Mouse (Mus musculus): ENCODE results near the gene Scamp3. TPM values are rescaled to one million over a fixed set of nuclear protein-coding genes. Genes with fewer than 3 reads are reported as not detected.
"Not testable (repeated sequence)": the region's sequence is repeated elsewhere in the genome, so short reads cannot be mapped to it uniquely, and the experiment has no call there.

Scamp3 gene
- polyA plus RNA-seq, 1 experiment from 2014 or later = 135 TPM

DNA sequence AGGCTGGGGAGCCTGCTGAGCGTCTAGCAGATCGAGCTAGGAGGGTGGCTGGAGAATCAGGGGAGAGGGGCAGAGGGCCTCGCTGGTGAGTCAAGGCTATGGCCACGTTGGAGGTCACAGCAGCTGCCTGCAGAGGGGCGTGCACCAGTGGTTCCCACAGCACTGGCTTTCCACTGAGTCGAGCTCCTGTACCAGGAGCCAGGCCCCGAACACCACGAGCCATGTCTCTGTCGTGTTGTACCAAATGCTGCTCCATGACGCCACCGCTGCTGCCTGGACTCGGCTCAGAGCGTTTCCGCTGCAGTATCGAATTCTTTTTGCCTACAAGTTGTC lies 29.3 kb upstream of the Scamp3 start:
- peak overlapping the region; percentile 34; the same call in 1 of the 2 replicates for H3K4me2 ChIP-seq
- H3K9me3 ChIP-seq = no peaks in the 10 kb centered on the region
- H3K9ac ChIP-seq = no peak overlapping the region
- no peak for ATAC-seq (ENCODE audit: low read depth)
- H3K4me1 ChIP-seq (replicated peaks) = peaks cover 11% of the 10 kb centered on the region; the same call in 1 of the 2 replicates
- no peak overlapping the region for H3K27ac ChIP-seq (replicated peaks)
- WGBS = 18% methylated on average over 15 of the region's 15 CpGs
- H3K4me3 ChIP-seq = no peak overlapping the region
- peaks cover 30% of the 10 kb centered on the region; the same call in 1 of the 2 replicates for H3K36me3 ChIP-seq
- peaks cover 24% of the 10 kb centered on the region for H3K27me3 ChIP-seq

DNA sequence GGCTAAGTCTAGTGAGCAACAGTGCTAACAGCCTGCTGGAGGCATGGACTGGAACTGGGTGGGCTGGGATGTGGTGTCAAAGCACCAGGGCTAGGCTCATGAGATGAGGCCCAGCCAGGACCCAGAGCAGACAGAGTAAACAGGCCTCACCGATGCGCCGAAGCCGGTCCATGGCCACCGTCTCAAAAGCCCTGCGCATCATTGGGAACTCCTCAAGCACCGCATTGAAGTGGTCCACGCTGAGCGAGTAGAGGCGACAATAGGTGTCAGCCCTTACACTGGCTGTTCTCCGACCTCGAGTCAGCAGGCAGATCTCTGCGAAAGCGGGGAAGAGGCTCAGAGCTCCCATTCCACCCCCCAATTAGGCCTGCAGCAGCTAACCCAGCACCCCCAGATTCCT lies 28.7 kb upstream of the Scamp3 start:
- peaks cover 11% of the 10 kb centered on the region; the same call in 1 of the 2 replicates for H3K4me1 ChIP-seq (replicated peaks)
- 70% methylated on average over 14 of the region's 14 CpGs for WGBS

DNA sequence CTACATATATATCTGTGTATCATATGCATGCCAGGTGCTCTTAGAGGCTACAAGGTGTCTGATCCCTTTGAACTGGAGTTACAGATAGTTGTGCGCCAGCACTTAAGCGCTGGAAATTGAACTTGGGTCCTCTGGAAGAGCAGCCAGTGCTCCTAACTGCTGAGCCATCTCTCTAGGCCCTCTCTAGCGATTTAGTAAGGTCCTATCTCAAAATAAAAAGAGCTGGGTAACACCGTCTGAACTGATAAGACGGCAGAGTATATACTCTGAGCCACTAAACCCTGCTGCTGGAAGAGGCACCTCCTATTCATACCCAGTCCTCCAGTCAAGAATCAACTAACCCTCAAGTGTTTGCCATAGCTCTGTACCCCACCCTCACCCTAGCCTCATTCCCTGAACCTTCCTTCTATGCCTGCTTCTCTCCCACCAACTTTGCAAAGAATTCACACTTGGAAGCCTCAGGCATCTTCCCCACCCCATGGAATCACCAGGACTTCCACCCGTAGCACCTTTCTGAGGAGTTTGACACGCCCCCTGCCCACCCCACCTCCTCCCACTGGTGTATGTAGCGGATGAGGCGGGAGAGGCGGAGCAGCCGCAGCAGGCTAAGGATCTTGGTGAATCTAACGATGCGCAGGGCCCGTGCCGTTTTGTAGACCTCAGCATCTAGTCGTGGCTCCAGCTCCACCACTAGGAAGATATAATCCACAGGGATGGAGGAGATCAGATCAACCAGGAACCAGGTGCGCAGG lies 25.0 kb upstream of the Scamp3 start:
- no peak for ATAC-seq (ENCODE audit: low read depth)

More for the DNA sequence above, 28.7 kb upstream of the Scamp3 start:
- no peaks in the 10 kb centered on the region for H3K9me3 ChIP-seq
- H3K9ac ChIP-seq = no peak overlapping the region
- ATAC-seq (ENCODE audit: low read depth) = no peak
- no peak overlapping the region for H3K27ac ChIP-seq (replicated peaks)
- H3K4me2 ChIP-seq = no peak overlapping the region
- peaks cover 24% of the 10 kb centered on the region for H3K27me3 ChIP-seq
- H3K36me3 ChIP-seq = peaks cover 30% of the 10 kb centered on the region; the same call in 1 of the 2 replicates
- H3K4me3 ChIP-seq = no peak overlapping the region

DNA sequence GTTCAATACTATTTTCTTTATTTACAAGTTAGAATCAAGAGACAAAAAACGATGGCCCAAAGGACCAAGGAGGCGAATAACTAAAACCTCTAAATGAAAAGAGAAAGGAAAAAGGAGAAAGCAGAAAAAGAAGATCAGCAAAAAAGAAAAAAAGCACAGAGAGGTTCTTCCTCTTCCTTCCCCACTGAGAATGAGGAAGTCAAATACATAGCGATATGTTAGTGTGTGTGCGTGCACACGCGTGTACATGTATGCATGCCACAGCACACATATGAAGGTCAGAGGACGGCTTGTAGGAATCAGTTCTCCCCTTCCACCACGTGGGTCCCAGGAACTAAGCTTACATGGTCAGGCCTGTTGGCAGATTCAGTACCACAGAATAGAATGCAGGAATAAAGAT lies 20.3 kb upstream of the Scamp3 start:
- no peak overlapping the region for H3K4me2 ChIP-seq
- no peak overlapping the region for H3K9ac ChIP-seq
- peaks cover 29% of the 10 kb centered on the region for H3K4me1 ChIP-seq (replicated peaks)
- H3K36me3 ChIP-seq = peaks cover 8% of the 10 kb centered on the region; the same call in 1 of the 2 replicates
- no peak for ATAC-seq (ENCODE audit: low read depth)
- 88% methylated on average over 8 of the region's 8 CpGs for WGBS
- H3K27ac ChIP-seq (replicated peaks) = no peak overlapping the region
- no peaks in the 10 kb centered on the region for H3K9me3 ChIP-seq
- H3K4me3 ChIP-seq = no peak overlapping the region
- H3K27me3 ChIP-seq = no peaks in the 10 kb centered on the region

More for the DNA sequence above, 25.0 kb upstream of the Scamp3 start:
- H3K27ac ChIP-seq (replicated peaks) = no peak overlapping the region
- WGBS = 60% methylated on average over 17 of the region's 17 CpGs
- no peak overlapping the region for H3K9ac ChIP-seq
- no peak overlapping the region for H3K4me2 ChIP-seq
- H3K36me3 ChIP-seq = peaks cover 30% of the 10 kb centered on the region; the same call in 1 of the 2 replicates
- no peak overlapping the region for H3K4me3 ChIP-seq
- peaks cover 4% of the 10 kb centered on the region; the same call in 1 of the 2 replicates for H3K4me1 ChIP-seq (replicated peaks)
- H3K27me3 ChIP-seq = peaks cover 24% of the 10 kb centered on the region
- H3K9me3 ChIP-seq = no peaks in the 10 kb centered on the region

DNA sequence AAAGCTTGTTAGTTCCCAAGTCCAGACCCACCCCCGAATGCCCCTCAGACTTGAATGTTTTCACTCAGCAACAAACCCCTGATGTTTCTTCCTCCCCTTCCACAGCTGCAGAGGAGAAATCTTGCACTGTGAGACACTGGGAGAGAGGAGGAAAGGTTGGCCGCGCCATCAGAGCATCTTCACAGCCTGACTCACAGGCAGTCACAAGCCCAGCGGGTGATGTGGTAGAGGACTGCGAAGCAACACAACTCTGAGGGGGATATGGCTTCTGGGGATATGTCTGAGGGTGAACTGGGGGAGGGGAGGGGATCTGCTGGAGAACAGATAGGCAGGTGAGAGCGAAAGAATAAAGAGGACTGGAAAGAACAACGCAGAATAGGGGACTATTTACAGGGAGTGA lies 18.6 kb upstream of the Scamp3 start:
- Histone ChIP-seq H3K27me3 (no peaks in the 10 kb centered on the region), H3K4me1 (replicated peaks) (peaks cover 29% of the 10 kb centered on the region), H3K4me2 (peak overlapping the region; percentile 93), H3K4me3 (peak overlapping the region; percentile 84), H3K9ac (peak overlapping the region; percentile 84), H3K27ac (replicated peaks) (peak overlapping the region; percentile 29; the same call in 1 of the 2 replicates), H3K9me3 (no peaks in the 10 kb centered on the region), H3K36me3 (no peaks in the 10 kb centered on the region)
- no peak for ATAC-seq (ENCODE audit: low read depth)
- 21% methylated on average over 7 of the region's 7 CpGs for WGBS

DNA sequence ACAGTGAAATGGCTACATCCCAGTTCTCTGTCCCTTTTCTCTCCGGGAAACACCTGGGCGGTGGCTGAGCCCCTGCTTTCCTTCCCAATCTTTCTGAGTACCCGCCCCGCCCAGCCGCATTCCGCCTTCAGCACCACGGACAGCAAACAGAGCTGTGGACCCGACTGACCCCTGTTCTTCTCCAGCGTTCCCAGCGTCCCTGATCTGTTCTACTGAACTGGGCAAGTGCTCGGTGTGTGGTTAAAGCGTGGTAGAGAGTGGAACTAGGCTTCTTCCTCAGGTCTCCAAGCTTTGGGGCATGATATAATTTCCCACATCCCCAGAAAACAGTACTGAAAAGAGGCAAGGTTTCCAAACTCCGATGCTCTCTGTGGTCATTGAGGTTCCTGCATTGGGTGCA lies 18.1 kb upstream of the Scamp3 start:
- Histone ChIP-seq H3K27ac (replicated peaks) (0 out of 2 replicates have a peak overlapping the region, but pooled peaks have one; percentile 29), H3K9me3 (no peaks in the 10 kb centered on the region), H3K4me2 (peak overlapping the region; percentile 93), H3K9ac (peak overlapping the region; percentile 84), H3K4me3 (peak overlapping the region; percentile 84), H3K27me3 (no peaks in the 10 kb centered on the region), H3K4me1 (replicated peaks) (peaks cover 35% of the 10 kb centered on the region), H3K36me3 (no peaks in the 10 kb centered on the region)
- 2% methylated on average over 13 of the region's 13 CpGs for WGBS
- ATAC-seq (ENCODE audit: low read depth) = no peak

DNA sequence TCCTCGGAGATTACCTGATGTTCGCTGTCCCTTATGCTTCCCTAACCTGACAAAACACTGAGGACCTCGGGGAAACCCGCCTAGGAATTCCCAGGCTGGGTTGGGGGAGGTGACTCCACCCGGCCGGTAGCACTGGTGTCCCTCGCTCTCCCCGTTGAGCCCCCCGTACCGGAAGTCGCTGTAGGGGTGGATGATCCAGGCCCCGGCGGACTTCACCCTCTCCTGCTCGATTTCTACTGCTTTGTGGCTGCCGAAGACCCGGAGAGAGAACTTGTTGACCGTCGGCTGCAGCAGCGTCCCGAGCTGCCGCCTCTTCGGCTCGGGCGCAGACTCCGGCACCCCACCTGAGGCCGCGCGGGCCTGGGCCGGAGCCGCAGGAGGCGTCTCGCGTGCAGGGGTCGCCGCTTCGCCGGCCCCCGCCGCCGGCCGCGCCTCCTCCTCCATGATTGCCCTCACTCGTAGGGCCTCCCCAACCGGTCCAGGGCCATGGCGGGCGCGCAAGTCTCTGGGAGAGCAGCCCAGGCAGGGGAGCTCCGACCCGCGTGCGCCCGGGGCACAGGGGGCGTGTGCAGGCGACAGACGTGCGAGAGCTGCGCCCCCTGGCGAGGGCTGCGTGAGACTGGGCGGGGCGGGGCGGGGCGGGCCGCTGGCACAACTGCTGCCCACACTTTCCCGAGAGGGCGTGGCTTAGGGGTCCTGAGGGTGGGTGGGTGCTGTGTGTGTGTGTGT lies 17.5 kb upstream of the Scamp3 start, which contains the start of gene Hcn3:
Gene Hcn3, minus strand, starts transcription at position 581 of the 729 bp plus-strand sequence.
- H3K27me3 ChIP-seq = no peaks in the 10 kb centered on the region
- H3K9me3 ChIP-seq = no peaks in the 10 kb centered on the region
- H3K27ac ChIP-seq (replicated peaks) = peak within 1 kb of the TSS; percentile 67; the same call in 1 of the 2 replicates
- H3K9ac ChIP-seq = peak within 1 kb of the TSS; percentile 84
- ATAC-seq (ENCODE audit: low read depth) = peak; percentile 88
- under 1% methylated on average over 64 of the region's 66 CpGs for WGBS
- peak within 1 kb of the TSS; percentile 93 for H3K4me2 ChIP-seq
- peaks cover 35% of the 10 kb centered on the region for H3K4me1 ChIP-seq (replicated peaks)
- H3K4me3 ChIP-seq = peak within 1 kb of the TSS; percentile 84
- H3K36me3 ChIP-seq = no peaks in the 10 kb centered on the region

DNA sequence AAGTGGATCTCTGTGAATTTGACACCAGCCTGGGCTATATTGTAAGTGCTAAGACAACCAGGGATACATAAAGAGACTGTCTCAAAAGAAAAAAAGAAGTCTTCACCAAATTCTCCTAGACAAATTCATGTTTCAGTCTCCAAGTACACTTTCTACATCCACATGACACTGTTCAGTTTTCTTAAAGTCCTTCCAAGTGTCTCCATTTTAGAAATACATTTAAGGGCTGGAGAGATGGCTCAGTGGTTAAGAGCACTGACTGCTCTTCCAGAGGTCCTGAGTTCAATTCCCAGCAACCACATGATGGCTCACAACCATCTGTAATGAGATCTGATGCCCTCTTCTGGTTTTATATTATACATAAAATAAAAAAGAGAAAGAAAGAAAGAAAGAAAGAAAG lies 16.1 kb upstream of the Scamp3 start:
- not testable (repeated sequence) for H3K27me3 ChIP-seq; H3K9ac ChIP-seq; H3K36me3 ChIP-seq; H3K4me2 ChIP-seq; H3K9me3 ChIP-seq; ATAC-seq (ENCODE audit: low read depth); H3K4me3 ChIP-seq; H3K27ac ChIP-seq (replicated peaks)
- peaks cover 46% of the 10 kb centered on the region for H3K4me1 ChIP-seq (replicated peaks)

DNA sequence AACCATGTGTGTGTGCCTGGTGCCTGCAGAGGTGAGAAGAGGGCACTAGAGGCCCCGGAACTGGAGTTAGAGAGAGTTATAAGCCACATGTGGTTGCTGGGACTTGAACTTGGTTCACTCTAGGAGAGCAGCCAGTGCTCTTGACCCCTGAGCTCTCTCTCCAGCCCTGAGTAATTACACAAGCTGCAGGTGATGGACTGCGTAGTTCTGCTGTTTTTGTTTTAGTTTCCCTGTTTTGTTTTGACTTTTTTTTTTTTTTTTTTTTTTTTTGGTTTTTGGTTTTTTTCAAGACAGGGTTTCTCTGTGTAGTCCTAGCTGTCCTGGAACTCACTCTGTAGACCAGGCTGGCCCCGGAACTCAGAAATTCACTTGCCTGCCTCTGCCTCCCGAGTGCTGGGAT lies 15.5 kb upstream of the Scamp3 start:
- Histone ChIP-seq H3K27me3 (no peaks in the 10 kb centered on the region), H3K9ac (no peak overlapping the region), H3K36me3 (peaks cover 3% of the 10 kb centered on the region), H3K4me2 (no peak overlapping the region), H3K27ac (replicated peaks) (no peak overlapping the region), H3K9me3 (no peaks in the 10 kb centered on the region), H3K4me1 (replicated peaks) (peaks cover 52% of the 10 kb centered on the region), H3K4me3 (no peak overlapping the region)
- WGBS = 86% methylated on average over 4 of the region's 4 CpGs
- no peak for ATAC-seq (ENCODE audit: low read depth)

DNA sequence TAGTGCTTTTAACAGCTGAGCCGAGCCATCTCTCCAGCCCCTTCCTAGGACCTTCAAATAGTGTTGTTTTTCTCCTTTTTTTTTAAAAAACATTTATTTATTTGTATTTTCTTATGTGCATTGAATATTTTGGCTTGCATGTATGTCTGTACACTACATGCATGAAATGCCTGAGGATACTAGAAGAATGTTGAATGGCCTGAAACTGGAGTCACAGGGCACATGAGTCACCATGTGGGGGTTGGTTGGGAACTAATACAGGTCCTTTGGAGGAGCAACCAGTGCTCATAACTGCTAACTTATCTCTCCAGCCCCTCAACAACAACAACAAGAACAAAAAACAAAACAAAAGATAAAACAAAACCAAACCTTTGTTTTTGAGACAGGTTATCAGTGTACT lies 14.2 kb upstream of the Scamp3 start:
- no peak overlapping the region for H3K4me3 ChIP-seq

DNA sequence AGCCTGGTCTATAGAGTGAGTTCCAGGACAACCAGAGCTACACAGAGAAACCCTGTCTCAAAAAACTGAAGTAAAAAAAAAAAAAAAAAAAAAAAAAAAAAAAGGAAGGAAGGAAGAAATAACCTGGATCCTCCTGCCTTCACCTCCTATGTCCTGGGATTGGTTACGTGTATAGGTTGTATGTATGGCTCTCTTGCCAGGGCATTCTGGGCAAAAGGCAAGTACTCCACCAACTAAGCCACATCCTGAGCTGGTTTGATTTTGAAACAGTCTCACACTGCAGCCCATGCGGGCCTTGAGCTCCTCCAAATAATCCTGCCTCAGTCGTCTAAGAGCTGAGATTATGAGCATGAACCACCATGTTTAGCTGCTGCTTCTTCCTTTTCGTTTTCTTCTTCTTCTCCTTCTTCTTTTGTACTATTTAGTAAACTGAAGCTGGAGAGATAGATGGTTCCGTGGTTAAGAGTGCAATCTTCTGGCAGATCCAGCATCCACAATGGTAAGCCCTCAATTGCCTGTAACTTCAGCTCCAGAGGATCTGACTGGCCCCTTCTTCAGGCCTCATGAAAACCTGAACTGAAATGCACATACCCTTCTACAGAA lies 13.5 kb upstream of the Scamp3 start:
- H3K4me2 ChIP-seq = peak overlapping the region; percentile 86
- peak overlapping the region; percentile 94 for H3K4me3 ChIP-seq
- no peaks in the 10 kb centered on the region for H3K9me3 ChIP-seq
- peaks cover 21% of the 10 kb centered on the region for H3K36me3 ChIP-seq
- H3K27me3 ChIP-seq = no peaks in the 10 kb centered on the region
- 78% methylated on average over 5 of the region's 5 CpGs for WGBS
- H3K4me1 ChIP-seq (replicated peaks) = peaks cover 42% of the 10 kb centered on the region
- H3K9ac ChIP-seq = peak overlapping the region; percentile 95
- peak overlapping the region; percentile 95 for H3K27ac ChIP-seq (replicated peaks)
- ATAC-seq (ENCODE audit: low read depth) = no peak

More for the DNA sequence above, 14.2 kb upstream of the Scamp3 start:
- Histone ChIP-seq H3K27ac (replicated peaks) (no peak overlapping the region), H3K4me1 (replicated peaks) (peaks cover 48% of the 10 kb centered on the region), H3K9ac (no peak overlapping the region), H3K9me3 (no peaks in the 10 kb centered on the region), H3K36me3 (peaks cover 15% of the 10 kb centered on the region), H3K4me2 (no peak overlapping the region), H3K27me3 (no peaks in the 10 kb centered on the region)
- ATAC-seq (ENCODE audit: low read depth) = no peak
- WGBS = 60% methylated on average over 1 of the region's 1 CpGs

All from neural tube, embryonic 13.5 days (tissue).